Mouse (Mus musculus): ENCODE data around the gene Nxn.

The Nxn gene

GRCm38 (mm10) chr11:76363178-76363577, 35.8 kb downstream of the Nxn start:
- DNase-seq (ENCODE audit: low spot score): peak; percentile 58

GRCm38 (mm10) chr11:76361422-76361821, 37.5 kb downstream of the Nxn start:
- no peak for DNase-seq (ENCODE audit: low spot score)

- no peak for DNase-seq (ENCODE audit: low spot score)
Measured at GRCm38 (mm10) chr11:76360255-76360654, 38.7 kb downstream of the Nxn start.

GRCm38 (mm10) chr11:76358628-76359320, 40.2 kb downstream of the Nxn start:
- no peak for DNase-seq (ENCODE audit: low spot score)

- DNase-seq (ENCODE audit: low spot score): no peak
Measured at GRCm38 (mm10) chr11:76357464-76357863, 41.5 kb downstream of the Nxn start.

GRCm38 (mm10) chr11:76356091-76356490, 42.8 kb downstream of the Nxn start:
- no peak for DNase-seq (ENCODE audit: low spot score)

- DNase-seq (ENCODE audit: low spot score): no peak
Measured at GRCm38 (mm10) chr11:76355425-76355824, 43.5 kb downstream of the Nxn start.

- DNase-seq (ENCODE audit: low spot score): no peak
Measured at GRCm38 (mm10) chr11:76352861-76353558, 45.9 kb downstream of the Nxn start.

- DNase-seq (ENCODE audit: low spot score): no peak
Measured at GRCm38 (mm10) chr11:76351624-76352011, 47.3 kb downstream of the Nxn start.

- no peak for DNase-seq (ENCODE audit: low spot score)
Measured at GRCm38 (mm10) chr11:76350931-76351623, 47.9 kb downstream of the Nxn start.

GRCm38 (mm10) chr11:76349833-76350232, 49.1 kb downstream of the Nxn start:
- no peak for DNase-seq (ENCODE audit: low spot score)

GRCm38 (mm10) chr11:76347589-76347988, 51.4 kb downstream of the Nxn start:
- no peak for DNase-seq (ENCODE audit: low spot score)

GRCm38 (mm10) chr11:76343031-76343430, 55.9 kb downstream of the Nxn start:
- DNase-seq (ENCODE audit: low spot score): no peak

GRCm38 (mm10) chr11:76341884-76342645, 56.9 kb downstream of the Nxn start:
- DNase-seq (ENCODE audit: low spot score): no peak

GRCm38 (mm10) chr11:76341163-76341562, 57.8 kb downstream of the Nxn start:
- DNase-seq (ENCODE audit: low spot score): no peak

- no peak for DNase-seq (ENCODE audit: low spot score)
Measured at GRCm38 (mm10) chr11:76339830-76340229, 59.1 kb downstream of the Nxn start.

GRCm38 (mm10) chr11:76339141-76339540, 59.8 kb downstream of the Nxn start:
- DNase-seq (ENCODE audit: low spot score): no peak

GRCm38 (mm10) chr11:76338656-76339055, 60.3 kb downstream of the Nxn start:
- DNase-seq (ENCODE audit: low spot score): no peak

GRCm38 (mm10) chr11:76337764-76338163, 61.2 kb downstream of the Nxn start:
- no peak for DNase-seq (ENCODE audit: low spot score)

- DNase-seq (ENCODE audit: low spot score): no peak
Measured at GRCm38 (mm10) chr11:76337236-76337635, 61.7 kb downstream of the Nxn start.

GRCm38 (mm10) chr11:76336224-76336623, 62.7 kb downstream of the Nxn start:
- DNase-seq (ENCODE audit: low spot score): no peak

GRCm38 (mm10) chr11:76334966-76335365, 64.0 kb downstream of the Nxn start:
- no peak for DNase-seq (ENCODE audit: low spot score)
